Mouse (Mus musculus) retina, postnatal 1 day (tissue): ENCODE results near the gene Ddx49.

Source experiments
- DNase-seq: peaks from one replicate; pipeline ENCODE4 v3.0.0-alpha.2; 2012

Ddx49 gene

GRCm38 (mm10) chr8:70259043-70259442 lies 43.2 kb downstream of the Ddx49 start:
- no peak for DNase-seq

GRCm38 (mm10) chr8:70258600-70258999 lies 43.7 kb downstream of the Ddx49 start:
- DNase-seq, result no peak

GRCm38 (mm10) chr8:70257456-70257855 lies 44.8 kb downstream of the Ddx49 start:
- DNase-seq, result no peak

- DNase-seq, result no peak
These were observed 47.7 kb downstream of the Ddx49 start for GRCm38 (mm10) chr8:70254628-70255027.

DNA sequence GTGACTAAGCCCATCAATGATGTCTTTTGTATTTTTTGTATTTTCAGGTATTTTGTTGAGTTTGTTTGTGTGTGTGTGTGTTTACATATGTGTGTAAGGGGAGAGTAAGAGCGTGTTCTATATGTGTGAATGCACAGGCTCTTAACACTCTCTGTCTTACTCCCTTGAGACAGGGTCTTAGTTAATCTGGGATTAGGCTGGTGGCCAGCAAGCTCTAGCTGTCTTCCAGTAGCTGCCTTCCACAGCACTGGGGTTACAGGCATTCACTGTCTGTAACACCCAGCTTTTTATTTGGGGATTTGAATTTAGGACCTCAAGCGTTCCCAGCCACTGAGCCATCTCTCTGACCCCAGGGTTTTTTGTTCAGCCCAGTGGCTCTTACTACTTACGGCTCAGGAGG lies 54.4 kb downstream of the Ddx49 start:
- DNase-seq, result peak; percentile 65

- no peak for DNase-seq
These were observed 55.7 kb downstream of the Ddx49 start for GRCm38 (mm10) chr8:70246622-70247021.
